Mouse (Mus musculus) layer of hippocampus, postnatal 10 days (tissue): Measurements from ENCODE around the gene Hs3st5. TPM values are rescaled to one million over a fixed set of nuclear protein-coding genes. Genes with fewer than 3 reads are reported as not detected.

Source experiments
- DNase-seq, 2 experiments: peaks; one replicate each; pipeline ENCODE4 v3.0.0; 2021; ENCODE audit warnings: low spot score in 2 of 2
- total RNA-seq, 2 experiments: library from RNA; stranded (reverse); gene quantifications; 2 replicates each; pipeline ENCODE4 v1.2.3; 2021

Hs3st5 gene
- total RNA-seq, 2 experiments from 2014 or later = 2.9 to 4.0 TPM

GRCm38 (mm10) chr10:36795311-36795710, 288.7 kb downstream of the Hs3st5 start:
- no peak for DNase-seq

GRCm38 (mm10) chr10:36800925-36801482, 294.4 kb downstream of the Hs3st5 start:
- no peak for DNase-seq

- no peak for DNase-seq
These were observed 297.1 kb downstream of the Hs3st5 start for GRCm38 (mm10) chr10:36803705-36804104.

- DNase-seq = no peak
These were observed 298.7 kb downstream of the Hs3st5 start for GRCm38 (mm10) chr10:36805265-36805664.

GRCm38 (mm10) chr10:36805788-36806187, 299.2 kb downstream of the Hs3st5 start:
- DNase-seq = no peak

- DNase-seq = no peak
These were observed 300.4 kb downstream of the Hs3st5 start for GRCm38 (mm10) chr10:36807007-36807406.

GRCm38 (mm10) chr10:36818867-36819266, 312.3 kb downstream of the Hs3st5 start:
- DNase-seq = no peak

- no peak for DNase-seq
These were observed 322.5 kb downstream of the Hs3st5 start for GRCm38 (mm10) chr10:36829079-36829478.

GRCm38 (mm10) chr10:36832204-36832603, 325.6 kb downstream of the Hs3st5 start:
- DNase-seq = no peak

- peak; percentile 30 to 43 for DNase-seq
These were observed 327.6 kb downstream of the Hs3st5 start for GRCm38 (mm10) chr10:36834224-36834623.

- no peak for DNase-seq
These were observed 329.4 kb downstream of the Hs3st5 start for GRCm38 (mm10) chr10:36835836-36836516.

GRCm38 (mm10) chr10:36850231-36850630, 343.6 kb downstream of the Hs3st5 start:
- DNase-seq = no peak

- DNase-seq = no peak
These were observed 355.7 kb downstream of the Hs3st5 start for GRCm38 (mm10) chr10:36862127-36862895.
